Mouse (Mus musculus) ES-Bruce4 (cell line): ENCODE results near the gene Src.

Source experiments
- CTCF ChIP-seq: IDR thresholded peaks from one replicate; pipeline ENCODE4 v1.8.1; 2011; ENCODE audit warnings: low read depth, low read length
- POLR2A ChIP-seq: IDR thresholded peaks from one replicate; pipeline ENCODE4 v1.8.1; 2011; ENCODE audit warnings: low read length; ENCODE audit not compliant: insufficient read depth

DNA sequence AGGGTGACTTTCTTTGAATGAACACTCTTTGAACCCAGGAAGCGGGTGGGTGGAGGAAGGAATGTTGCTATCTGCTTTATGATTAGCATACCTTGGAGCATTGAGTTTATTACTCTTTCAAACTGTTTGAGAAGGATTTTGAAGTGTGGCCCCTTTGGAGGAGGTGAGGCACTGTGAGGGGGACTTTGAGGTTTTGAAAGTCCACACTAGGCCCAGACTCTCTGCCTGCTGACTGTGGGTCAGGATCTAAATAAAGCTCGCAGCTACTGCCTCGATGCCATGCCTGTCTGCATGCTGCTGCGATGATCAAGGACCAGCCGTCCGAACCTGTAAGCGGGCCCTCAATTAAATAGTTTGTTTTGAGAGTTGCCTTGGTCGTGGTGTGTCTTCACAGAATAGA is 43.2 kb upstream of the Src start:
- TF ChIP-seq CTCF (no peak), POLR2A (no peak)
